Mouse (Mus musculus): ENCODE results near the gene Gm29049. TPM values are rescaled to one million over a fixed set of nuclear protein-coding genes. Genes with fewer than 3 reads are reported as not detected.

Gm29049 gene
- polyA plus RNA-seq (2014; fragmentation: Illumina TruSeq; extraction: RNeasy Lipid Tissue Mini Kit (QIAGEN cat#74804); ENCODE audit: low replicate concordance): not detected

DNA sequence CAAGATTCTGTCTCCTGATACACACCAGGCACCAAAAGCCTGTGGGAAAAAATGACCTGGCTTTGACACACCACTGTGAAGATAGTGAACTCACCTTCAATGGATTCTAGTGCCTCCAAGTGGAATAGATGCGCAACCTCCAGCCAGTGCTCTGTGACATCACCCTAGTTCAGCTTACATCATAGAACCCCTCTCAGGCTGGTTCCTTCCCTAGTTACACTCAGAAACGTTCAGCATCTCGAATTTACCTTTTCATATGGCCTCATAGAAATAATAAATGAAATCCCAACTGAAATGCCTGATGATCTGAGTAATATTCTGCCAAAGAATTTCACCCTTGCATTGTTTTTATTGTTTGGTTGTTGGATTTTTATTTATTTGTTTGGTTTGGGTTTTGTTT is at the start of gene Gm29049:
TSS of gene Gm29049 (minus strand) at position 101 of the 400 bp plus-strand sequence.

Other genes with a start within 250 kb of the Gm29049 start
- not detected for gene Gm20825, start 74.3 kb upstream of the Gm29049 start, polyA plus RNA-seq (2014; fragmentation: Illumina TruSeq; extraction: RNeasy Lipid Tissue Mini Kit (QIAGEN cat#74804); ENCODE audit: low replicate concordance)